Mouse (Mus musculus) stomach, postnatal 0 days (tissue): ENCODE results near the gene G3bp2. TPM values are rescaled to one million over a fixed set of nuclear protein-coding genes. Genes with fewer than 3 reads are reported as not detected.

Source experiments
- ATAC-seq: fragments of 200-750 bp; cut with Nextera tagmentation; 2 replicates; pipeline ENCODE4 v1.8.0; 2017; ENCODE audit not compliant: low FRiP score, low TSS enrichment
- DNase-seq: peaks from one replicate; pipeline ENCODE4 v3.0.0-alpha.2; 2016; ENCODE audit warnings: low spot score
- H3K27ac ChIP-seq: fragments of 300-500 bp; sonication (generic); replicated peaks from 2 replicates; pipeline ENCODE4 v1.5.1; 2014; ENCODE audit warnings: mild to moderate bottlenecking, control low read depth
- H3K27me3 ChIP-seq: fragments of 300-500 bp; sonication (generic); 2 replicates; pipeline ENCODE4 v1.6.1; 2014; ENCODE audit warnings: low read length; ENCODE audit not compliant: control insufficient read depth, insufficient read depth
- H3K36me3 ChIP-seq: fragments of 300-500 bp; sonication (generic); 2 replicates; pipeline ENCODE4 v1.6.1; 2014; ENCODE audit warnings: low read length, mixed read lengths; ENCODE audit not compliant: control insufficient read depth, insufficient read depth
- H3K4me1 ChIP-seq: fragments of 300-500 bp; sonication (generic); replicated peaks from 2 replicates; pipeline ENCODE4 v1.6.1; 2014; ENCODE audit warnings: antibody characterized with exemption; ENCODE audit not compliant: control insufficient read depth, insufficient read depth
- H3K4me2 ChIP-seq: fragments of 300-500 bp; sonication (generic); replicated peaks from 2 replicates; pipeline ENCODE4 v1.6.1; 2014; ENCODE audit warnings: low read depth, mild to moderate bottlenecking, control low read depth, moderate library complexity
- H3K4me3 ChIP-seq: fragments of 300-500 bp; sonication (generic); 2 replicates; pipeline ENCODE4 v1.5.1; 2014; ENCODE audit warnings: low read depth, low read length, control low read depth
- H3K9ac ChIP-seq: fragments of 300-500 bp; sonication (generic); 2 replicates; pipeline ENCODE4 v1.6.1; 2014; ENCODE audit warnings: mild to moderate bottlenecking, low read length, control low read depth, mixed read lengths
- H3K9me3 ChIP-seq: fragments of 300-500 bp; sonication (generic); 2 replicates; pipeline ENCODE4 v1.6.1; 2016; ENCODE audit warnings: low read length; ENCODE audit not compliant: control insufficient read depth
- CTCF ChIP-seq: IDR thresholded peaks from 2 replicates; pipeline ENCODE4 v1.5.1; 2016; ENCODE audit warnings: antibody characterized with exemption, low read depth, mild to moderate bottlenecking, moderate library complexity
- EP300 ChIP-seq: optimal IDR thresholded peaks from 2 replicates; pipeline ENCODE3; 2016; ENCODE audit warnings: antibody characterized with exemption
- WGBS: fragments of 180-500 bp; shearing (Covaris S2); extraction: QIAGEN DNeasy Blood & Tissue Kit; methylation state at CpG from one replicate; pipeline ENCODE4 v1.1.7; 2014; 5-methylcytosine and 5-hydroxymethylcytosine counted together
- polyA plus RNA-seq: library from polyadenylated mRNA; unstranded; fragments of >200 nt; fragmentation: Nextera tagmentation; extraction: Ambion mirVana; gene quantifications from 2 replicates; pipeline ENCODE4 v1.2.1, GENCODE M21; 2015

G3bp2 gene
- polyA plus RNA-seq, 1 experiment from 2014 or later = 111 TPM

GRCm38 (mm10) chr5:92096786-92097185 lies 13.3 kb upstream of the G3bp2 start:
- Histone ChIP-seq H3K4me2 (no peak overlapping the region), H3K9ac (no peak overlapping the region), H3K27me3 (no peaks in the 10 kb centered on the region), H3K9me3 (no peaks in the 10 kb centered on the region), H3K36me3 (no peaks in the 10 kb centered on the region), H3K4me3 (no peak overlapping the region), H3K4me1 (no peaks in the 10 kb centered on the region), H3K27ac (no peak overlapping the region)
- WGBS = 92% methylated on average over 6 of the region's 6 CpGs
- DNase-seq (no peak), ATAC-seq (no peak)
- TF ChIP-seq CTCF (no peak), EP300 (no peak)

- no peak for ATAC-seq
- WGBS = 71% methylated on average over 3 of the region's 3 CpGs
- no peaks in the 10 kb centered on the region for H3K9me3 ChIP-seq
Observed at GRCm38 (mm10) chr5:92094062-92094415, 10.5 kb upstream of the G3bp2 start.

GRCm38 (mm10) chr5:92093263-92094061 lies 9.9 kb upstream of the G3bp2 start:
- Histone ChIP-seq H3K9ac (no peak overlapping the region; the same call in 1 of the 2 replicates), H3K4me1 (no peaks in the 10 kb centered on the region), H3K27me3 (no peaks in the 10 kb centered on the region), H3K4me3 (peak overlapping the region; percentile 2; the same call in 1 of the 2 replicates), H3K36me3 (no peaks in the 10 kb centered on the region), H3K9me3 (no peaks in the 10 kb centered on the region), H3K4me2 (0 out of 2 replicates have a peak overlapping the region, but pooled peaks have one; percentile 0), H3K27ac (no peak overlapping the region)
- peak; percentile 36 for DNase-seq
- TF ChIP-seq CTCF (no peak), EP300 (no peak)
- peak; percentile 60; the same call in 1 of the 2 replicates for ATAC-seq
- 58% methylated on average over 15 of the region's 15 CpGs for WGBS

More at GRCm38 (mm10) chr5:92094062-92094415, 10.5 kb upstream of the G3bp2 start:
- Histone ChIP-seq H3K36me3 (no peaks in the 10 kb centered on the region), H3K9ac (no peak overlapping the region), H3K4me2 (0 out of 2 replicates have a peak overlapping the region, but pooled peaks have one; percentile 0), H3K4me3 (no peak overlapping the region), H3K27me3 (no peaks in the 10 kb centered on the region), H3K4me1 (no peaks in the 10 kb centered on the region), H3K27ac (no peak overlapping the region)
- no peak for DNase-seq
- no peak for TF ChIP-seq CTCF
- no peak for TF ChIP-seq EP300

GRCm38 (mm10) chr5:92087469-92087868 lies 4.0 kb upstream of the G3bp2 start:
- Histone ChIP-seq H3K4me3 (no peak overlapping the region), H3K9ac (no peak overlapping the region), H3K4me1 (no peaks in the 10 kb centered on the region), H3K27me3 (no peaks in the 10 kb centered on the region), H3K36me3 (no peaks in the 10 kb centered on the region), H3K4me2 (no peak overlapping the region), H3K9me3 (no peaks in the 10 kb centered on the region), H3K27ac (no peak overlapping the region)
- 92% methylated on average over 4 of the region's 4 CpGs for WGBS
- ATAC-seq (no peak), DNase-seq (no peak)
- TF ChIP-seq EP300 = no peak

- 83% methylated on average over 7 of the region's 7 CpGs for WGBS
- H3K9me3 ChIP-seq = no peaks in the 10 kb centered on the region
- no peak for ATAC-seq
Observed at GRCm38 (mm10) chr5:92085821-92086550, 2.5 kb upstream of the G3bp2 start.

GRCm38 (mm10) chr5:92085246-92085645 lies 1.7 kb upstream of the G3bp2 start:
- no peaks in the 10 kb centered on the region for H3K9me3 ChIP-seq
- no peaks in the 10 kb centered on the region for H3K4me1 ChIP-seq
- no peaks in the 10 kb centered on the region for H3K27me3 ChIP-seq
- H3K36me3 ChIP-seq = no peaks in the 10 kb centered on the region
- no peak overlapping the region for H3K27ac ChIP-seq
- WGBS = 71% methylated on average over 4 of the region's 4 CpGs
- no peak overlapping the region for H3K4me3 ChIP-seq
- DNase-seq (no peak), ATAC-seq (no peak)
- H3K9ac ChIP-seq = no peak overlapping the region
- H3K4me2 ChIP-seq = no peak overlapping the region
- TF ChIP-seq CTCF (no peak), EP300 (no peak)

More at GRCm38 (mm10) chr5:92085821-92086550, 2.5 kb upstream of the G3bp2 start:
- Histone ChIP-seq H3K4me1 (no peaks in the 10 kb centered on the region), H3K36me3 (no peaks in the 10 kb centered on the region), H3K27ac (no peak overlapping the region), H3K9ac (no peak overlapping the region), H3K4me2 (no peak overlapping the region), H3K27me3 (no peaks in the 10 kb centered on the region), H3K4me3 (no peak overlapping the region)
- no peak for DNase-seq
- TF ChIP-seq CTCF = no peak
- no peak for TF ChIP-seq EP300
